Mouse (Mus musculus) liver (tissue): ENCODE data around the gene Chd4.
"Not testable (repeated sequence)": the region's sequence is repeated elsewhere in the genome, so short reads cannot be mapped to it uniquely, and the experiment has no call there.

ENCODE experiments used
- DNase-seq: peaks from one replicate; pipeline ENCODE4 v3.0.0-alpha.2; 2020; ENCODE audit warnings: mixed read lengths

The Chd4 gene

DNA sequence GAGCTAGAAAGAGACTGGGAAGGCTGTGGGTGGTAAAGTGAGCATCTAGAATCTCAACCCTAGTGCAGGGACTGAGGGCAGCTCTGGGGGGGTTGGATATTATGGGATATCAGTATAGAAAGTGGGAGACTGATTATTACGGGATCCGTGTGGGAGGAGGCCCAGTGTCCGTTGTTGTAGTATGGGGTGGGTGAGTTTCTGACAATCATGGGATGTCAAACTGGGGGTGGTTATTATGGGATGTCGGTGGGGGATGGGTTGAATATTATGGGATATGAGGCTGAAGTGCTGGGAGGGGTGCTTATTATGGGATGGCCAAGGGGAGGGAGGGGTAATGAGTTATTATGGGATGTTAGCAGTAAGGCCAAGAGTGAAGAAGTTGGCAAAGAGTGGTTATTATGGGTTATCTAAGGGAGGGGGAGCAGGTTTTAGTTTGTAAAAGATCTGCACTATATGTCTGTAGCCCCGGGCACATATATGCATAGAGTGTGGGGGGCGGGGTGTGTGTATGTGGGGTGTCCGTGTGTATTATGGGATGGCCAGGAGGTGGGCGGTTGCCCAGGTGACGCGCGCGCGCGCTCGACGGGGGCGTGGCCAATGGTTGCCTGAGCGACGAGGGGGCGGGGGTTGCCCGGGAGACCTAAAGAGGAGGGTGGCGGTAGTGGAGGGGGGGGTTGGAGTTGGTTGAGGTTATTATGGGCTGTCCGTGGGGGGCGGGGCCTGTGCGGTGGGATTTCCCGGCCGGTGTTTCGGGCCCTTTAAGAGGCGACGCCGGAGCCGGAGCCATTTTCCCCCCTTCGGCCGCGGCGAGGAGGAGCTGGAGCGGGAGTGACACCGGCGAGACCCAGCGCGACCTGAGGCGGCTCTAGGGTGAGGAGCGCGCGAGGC, at the start of gene Chd4:
TSS of gene Chd4 (plus strand) at position 591 of the 888 bp plus-strand sequence.
- peak; percentile 97 for DNase-seq

DNA sequence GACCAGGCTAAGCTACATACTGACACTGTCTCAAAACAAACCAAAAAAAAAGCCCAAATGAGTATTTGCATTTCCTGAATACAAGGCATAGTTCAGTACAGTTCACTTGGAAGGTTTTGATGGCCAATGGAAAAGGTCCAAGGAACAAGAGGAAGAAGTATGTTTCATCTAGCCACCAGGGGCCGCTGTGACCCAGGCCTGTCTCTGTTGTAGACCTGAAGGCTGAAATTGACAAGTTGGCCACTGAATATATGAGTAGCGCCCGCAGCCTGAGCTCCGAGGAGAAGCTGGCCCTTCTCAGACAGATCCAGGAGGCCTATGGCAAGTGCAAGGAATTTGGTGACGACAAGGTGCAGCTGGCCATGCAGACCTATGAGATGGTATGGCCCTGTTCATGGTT, 49.1 kb upstream of the Chd4 start:
- peak; percentile 82 for DNase-seq

DNA sequence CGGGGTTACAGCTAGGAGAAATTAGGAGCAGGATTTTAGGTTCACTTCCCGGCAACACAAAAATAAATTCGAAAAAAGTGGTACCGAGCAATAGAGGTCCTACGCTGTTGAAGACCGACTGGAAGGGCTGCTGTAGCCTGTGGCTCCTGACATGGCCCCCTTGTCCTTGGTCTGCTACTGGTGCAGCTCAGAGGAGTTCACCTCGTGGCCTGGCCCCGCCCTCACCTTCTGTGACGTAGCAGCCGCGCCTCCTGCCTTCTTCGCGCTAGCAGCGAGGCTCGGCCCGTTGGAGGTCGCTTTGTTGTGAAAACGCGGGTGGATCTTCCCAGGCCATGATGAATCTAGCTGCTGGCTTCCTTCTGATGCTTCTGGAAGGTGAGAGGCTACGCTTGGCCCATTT, 46.1 kb upstream of the Chd4 start, which contains the start of gene Acrbp:
TSS of gene Acrbp (plus strand) at position 12 of the 400 bp plus-strand sequence.
- DNase-seq, result peak; percentile 45

DNA sequence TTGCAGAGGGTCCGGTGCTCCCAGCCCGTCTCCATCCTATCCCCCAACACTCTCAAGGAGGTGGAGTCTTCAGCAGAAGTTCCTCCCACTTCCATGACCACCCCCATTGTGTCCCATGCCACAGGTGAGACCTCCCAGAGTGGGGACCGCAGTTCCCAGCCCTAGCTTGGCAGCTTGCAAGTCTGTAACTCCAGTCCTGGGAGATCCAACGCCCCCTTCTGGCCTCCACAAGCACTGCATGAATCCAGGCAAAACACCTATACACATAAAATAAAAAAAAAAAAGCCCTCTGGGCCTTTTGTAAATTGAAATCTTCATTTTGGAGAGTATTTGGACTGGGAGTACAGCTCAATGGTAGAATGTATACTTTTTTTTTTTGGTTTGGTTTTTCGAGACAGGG, 44.5 kb upstream of the Chd4 start:
- no peak for DNase-seq

DNA sequence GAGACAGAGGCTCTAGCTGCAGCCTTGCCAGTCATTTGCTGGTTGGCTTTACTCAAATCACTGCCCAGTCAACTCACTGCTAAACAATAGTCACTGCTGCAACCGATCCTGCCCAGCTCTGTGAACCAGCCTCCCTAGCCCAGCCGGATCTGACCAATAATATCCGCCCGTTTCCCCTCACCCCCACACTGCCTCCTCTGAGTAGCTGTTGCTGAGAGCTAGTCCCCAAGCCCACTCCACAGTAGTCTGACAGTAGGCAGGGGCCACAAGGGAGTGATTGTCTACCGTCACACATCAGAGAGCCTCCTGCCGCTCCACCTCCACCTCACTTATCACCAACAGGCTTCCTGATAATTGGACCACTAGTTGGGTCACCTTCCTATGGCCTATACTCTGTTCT, 34.3 kb upstream of the Chd4 start:
- no peak for DNase-seq

DNA sequence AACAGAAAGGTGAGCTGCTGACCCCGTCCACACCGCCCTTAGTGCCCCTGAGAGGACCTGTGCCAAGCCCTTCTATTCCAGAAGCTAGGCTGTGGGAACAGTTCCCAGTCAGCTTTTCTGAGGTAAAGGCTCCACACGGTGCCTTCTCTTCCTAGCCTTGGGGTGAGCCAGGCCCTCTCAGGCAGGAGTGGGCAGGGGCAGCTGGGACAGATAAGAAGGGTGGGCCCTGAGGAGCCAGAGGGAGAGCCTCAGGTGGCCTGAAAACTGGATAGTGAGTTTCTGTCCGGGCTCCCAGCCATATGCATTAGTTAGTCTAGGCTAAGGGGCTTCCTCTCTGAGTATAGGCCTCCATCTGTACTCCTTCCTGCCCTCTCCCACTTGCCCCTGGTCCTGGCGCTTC, 33.3 kb upstream of the Chd4 start:
- peak; percentile 47 for DNase-seq

DNA sequence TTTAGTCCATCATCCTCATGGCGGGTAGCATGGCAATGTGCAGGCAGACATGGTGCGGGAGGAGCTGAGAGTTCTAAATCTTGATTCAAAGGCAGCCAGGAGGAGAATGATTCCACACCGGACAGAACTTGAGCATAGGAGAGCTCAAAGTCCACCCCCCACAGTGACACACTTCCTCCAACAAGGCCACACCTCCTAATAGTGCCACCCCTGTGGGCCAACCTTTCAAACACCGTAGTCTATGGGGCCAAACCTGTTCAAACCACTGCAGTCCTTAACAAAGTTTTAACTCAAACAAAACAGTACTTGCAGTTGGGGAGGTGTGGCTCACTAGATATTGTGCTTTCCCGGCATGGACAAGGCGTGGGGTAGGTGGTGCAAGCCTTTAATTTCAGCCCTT, 31.9 kb upstream of the Chd4 start:
- no peak for DNase-seq

DNA sequence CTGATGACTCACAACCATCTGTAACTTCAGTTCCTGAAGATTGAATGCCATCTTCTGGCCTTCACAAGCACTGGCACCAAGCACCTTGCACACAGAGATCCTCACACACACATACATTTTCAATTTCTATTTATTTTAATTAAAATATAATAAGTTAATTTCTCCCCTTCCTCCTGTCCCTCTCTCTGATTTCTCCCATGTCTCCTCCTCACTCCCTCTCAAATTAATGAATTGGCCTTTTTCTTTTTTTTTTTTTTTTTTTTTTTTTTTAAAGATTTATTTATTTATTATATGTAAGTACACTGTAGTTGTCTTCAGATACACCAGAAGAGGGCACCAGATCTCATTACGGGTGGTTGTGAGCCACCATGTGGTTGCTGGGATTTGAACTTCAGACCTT, 30.6 kb upstream of the Chd4 start:
- DNase-seq, result not testable (repeated sequence)

DNA sequence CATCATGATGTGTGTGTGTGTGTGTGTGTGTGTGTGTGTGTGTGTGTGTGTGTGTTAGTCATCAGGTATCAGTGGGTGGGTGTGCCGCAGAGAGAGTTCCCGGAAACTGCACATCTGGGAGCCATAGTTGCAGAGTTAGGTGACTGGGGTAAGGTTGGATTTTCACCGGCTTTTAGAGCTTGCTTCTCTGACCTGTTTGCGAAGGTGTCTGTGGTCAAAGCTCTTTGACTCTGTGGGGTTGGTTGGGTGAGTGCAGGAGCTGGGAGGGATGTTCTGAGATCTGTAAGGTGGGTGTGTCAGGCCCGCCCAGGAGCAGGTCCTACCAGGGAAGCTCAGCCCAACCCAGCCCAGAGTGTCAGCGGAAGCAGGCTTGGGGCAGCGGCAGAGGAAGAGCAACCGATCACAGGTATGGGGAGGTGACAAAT, 28.2 kb upstream of the Chd4 start, which contains the start of gene Lpar5:
TSS of gene Lpar5 (plus strand) at position 350 of the 425 bp plus-strand sequence.
- DNase-seq, result peak; percentile 59

DNA sequence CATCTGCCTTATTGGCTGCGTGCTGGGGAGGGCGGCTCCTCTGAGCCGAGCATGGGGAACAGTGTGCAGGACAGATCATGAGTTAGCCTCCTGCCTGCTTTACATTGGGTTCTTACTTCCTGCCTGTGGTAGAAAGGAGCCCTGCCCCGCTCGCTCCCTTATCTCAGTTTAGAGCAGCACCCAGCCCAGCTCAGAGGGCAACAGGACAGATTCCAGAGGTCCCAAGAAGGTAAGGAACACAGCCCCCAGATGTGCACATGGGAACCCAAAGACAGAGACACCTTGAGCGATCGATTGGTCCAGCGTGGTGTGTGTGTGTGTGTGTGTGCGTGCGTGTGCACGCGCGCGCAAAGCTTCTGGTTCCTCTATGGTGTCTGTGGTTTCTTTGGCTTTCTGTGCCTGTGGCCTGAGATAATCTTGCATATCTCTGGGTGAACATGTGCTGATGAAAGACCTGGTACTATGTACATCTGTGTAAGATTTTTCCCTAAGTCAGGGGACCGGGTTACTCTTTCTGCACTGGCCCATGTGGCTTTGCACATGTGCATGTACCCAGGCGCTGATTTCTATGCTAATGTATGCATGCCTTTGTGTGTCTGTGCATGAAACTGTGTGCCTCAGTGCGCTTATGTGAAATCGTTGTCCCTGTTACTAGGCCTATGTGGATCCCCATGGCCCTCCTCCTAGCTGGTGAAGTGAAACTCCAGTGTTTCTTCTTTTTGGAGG, 24.4 kb upstream of the Chd4 start:
- peak; percentile 82 for DNase-seq

DNA sequence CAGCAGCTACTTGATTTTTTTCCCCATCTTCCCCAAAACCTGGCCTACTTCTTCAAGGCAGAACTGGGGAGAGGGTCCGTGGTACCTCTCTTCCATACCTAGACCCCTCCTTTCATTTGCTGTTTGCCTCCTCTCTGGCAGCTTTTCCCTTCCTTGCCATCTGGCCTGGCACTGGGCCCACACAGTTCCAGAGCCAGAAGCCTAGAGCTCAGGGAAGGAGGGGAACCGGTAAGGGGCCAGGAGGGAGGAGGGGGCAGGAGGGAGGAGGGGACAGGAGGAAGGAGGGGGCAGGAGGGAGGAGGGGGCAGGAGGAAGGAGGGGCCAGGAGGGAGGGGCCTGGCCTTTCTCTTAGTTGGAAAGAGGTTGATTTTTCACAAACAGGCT, 23.9 kb upstream of the Chd4 start:
- DNase-seq, result peak; percentile 53

DNA sequence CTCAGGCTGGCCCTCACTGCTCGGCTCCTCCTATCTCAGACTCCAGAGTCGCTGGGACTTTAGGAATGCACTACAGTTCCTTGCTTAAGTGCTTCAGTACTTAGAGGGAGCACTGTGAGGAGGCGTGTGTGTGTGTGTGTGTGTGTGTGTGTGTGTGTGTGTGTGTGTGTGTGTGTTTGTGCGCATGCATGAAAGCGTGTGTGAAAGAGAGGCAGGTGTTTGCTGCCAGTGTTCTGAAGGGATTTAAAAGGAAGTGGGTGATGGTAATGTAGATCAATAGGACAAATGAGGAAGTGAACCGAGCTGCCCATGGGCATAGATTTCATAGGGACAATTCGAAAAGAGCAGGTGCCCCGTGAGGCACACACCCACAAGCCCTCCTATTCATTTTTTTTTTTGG, 22.0 kb upstream of the Chd4 start:
- DNase-seq, result no peak

DNA sequence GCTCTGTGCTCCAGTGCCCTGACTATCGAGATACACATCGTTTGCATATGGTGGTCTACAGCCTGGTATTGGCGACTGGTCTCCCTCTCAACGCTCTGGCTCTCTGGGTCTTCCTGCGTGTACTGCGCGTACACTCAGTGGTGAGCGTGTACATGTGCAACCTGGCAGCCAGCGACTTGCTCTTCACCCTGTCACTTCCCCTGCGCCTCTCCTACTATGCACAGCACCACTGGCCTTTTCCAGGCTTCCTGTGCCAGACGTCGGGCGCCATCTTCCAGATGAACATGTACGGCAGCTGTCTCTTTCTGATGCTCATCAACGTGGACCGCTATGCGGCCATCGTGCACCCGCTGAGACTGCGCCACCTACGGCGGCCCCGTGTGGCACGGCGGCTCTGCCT, 14.4 kb upstream of the Chd4 start:
- DNase-seq, result no peak

DNA sequence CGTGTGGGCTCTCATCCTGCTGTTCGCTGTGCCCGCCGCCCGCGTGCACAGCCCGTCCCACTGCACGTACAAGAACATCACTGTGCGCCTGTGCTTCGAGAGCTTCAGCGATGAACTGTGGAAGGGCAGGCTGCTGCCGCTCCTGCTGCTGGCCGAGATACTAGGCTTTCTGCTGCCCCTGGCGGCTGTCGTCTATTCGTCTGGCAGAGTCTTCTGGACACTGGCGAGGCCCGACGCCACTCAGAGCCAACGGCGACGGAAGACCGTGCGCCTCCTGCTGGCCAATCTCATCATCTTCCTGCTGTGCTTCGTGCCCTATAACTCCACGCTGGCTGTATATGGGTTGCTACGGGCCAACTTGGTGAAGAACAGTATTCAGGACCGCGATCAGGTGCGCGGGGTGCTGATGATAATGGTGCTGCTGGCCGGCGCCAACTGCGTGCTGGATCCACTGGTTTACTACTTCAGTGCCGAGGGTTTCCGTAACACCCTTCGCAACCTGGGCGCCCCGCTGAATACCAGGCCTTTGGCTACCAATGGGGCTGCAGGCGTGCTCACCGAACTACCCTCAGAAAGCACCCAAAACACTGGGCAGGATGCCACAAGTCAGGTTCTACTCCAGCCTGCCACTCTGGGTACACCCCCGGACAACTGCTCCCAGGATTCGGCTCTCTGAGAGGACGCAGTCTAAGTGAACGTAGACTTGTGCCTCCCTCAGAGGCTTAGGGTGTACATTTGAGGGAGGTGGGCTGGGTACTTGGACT, 13.8 kb upstream of the Chd4 start:
- peak; percentile 91 for DNase-seq

DNA sequence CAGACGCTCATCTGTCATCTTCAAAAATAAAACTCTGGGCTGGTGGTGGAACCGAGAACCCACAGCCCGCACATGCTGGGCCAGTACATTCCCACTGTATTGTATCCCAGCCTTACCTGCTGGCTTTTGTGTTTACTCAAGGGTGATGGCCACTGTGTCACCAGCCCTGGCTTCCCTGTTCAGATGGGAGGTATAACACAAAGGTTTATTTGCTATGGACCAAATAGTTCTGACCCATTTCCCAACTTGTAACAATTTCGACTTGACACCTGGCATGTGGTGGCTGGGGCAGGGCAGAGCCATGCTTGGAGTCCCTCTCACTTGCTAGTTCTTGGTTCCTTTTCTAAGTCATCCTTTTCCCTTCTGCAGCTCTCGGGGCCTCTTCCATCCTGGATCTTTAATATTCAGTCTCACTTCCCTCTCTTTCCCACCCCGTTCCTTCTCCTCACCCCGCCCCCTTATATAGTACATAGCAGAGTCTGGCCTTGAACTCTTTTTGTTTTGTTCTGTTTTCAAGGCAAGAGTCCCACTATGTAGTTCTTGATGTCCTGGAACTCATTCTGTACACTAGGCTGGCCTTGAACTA, 12.9 kb upstream of the Chd4 start:
- no peak for DNase-seq

DNA sequence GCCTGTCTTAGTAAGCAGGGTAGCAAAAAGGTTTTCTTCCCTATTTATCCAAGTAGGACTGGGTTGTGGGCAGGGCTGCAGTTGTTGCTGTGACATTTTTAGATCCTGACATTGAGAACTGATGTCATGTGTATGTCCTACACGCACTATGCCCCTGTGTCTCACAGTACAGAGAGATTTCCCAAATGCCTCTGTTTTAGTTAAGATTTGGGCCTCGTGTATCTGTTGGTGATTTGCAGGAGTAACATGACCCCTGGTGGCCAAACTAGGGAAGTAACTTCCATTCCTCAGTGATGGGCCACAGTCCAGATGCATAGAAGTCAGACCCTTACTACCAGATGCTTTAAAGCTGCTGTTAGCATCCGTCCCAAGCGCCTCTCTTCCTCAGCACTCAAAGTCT, 11.4 kb upstream of the Chd4 start:
- peak; percentile 63 for DNase-seq

DNA sequence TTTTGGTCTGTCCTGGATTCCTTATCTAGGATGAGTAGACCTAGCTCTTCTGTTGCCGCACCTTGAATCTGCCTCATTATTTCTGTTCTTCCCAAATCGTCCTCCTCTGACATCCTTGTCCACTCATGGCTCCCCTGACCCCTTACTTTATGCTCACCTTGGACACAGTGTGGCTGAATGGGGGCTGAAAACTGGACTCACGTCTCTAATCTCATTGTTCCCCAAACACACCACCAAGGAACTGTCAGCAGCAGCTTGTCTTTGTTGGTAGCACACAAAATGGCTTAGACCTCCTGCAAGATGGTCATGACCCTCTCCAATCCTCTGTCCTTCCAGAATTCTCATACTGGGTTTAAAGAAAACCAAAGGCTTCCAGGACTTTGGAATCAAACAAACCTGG, 7.8 kb upstream of the Chd4 start:
- no peak for DNase-seq

DNA sequence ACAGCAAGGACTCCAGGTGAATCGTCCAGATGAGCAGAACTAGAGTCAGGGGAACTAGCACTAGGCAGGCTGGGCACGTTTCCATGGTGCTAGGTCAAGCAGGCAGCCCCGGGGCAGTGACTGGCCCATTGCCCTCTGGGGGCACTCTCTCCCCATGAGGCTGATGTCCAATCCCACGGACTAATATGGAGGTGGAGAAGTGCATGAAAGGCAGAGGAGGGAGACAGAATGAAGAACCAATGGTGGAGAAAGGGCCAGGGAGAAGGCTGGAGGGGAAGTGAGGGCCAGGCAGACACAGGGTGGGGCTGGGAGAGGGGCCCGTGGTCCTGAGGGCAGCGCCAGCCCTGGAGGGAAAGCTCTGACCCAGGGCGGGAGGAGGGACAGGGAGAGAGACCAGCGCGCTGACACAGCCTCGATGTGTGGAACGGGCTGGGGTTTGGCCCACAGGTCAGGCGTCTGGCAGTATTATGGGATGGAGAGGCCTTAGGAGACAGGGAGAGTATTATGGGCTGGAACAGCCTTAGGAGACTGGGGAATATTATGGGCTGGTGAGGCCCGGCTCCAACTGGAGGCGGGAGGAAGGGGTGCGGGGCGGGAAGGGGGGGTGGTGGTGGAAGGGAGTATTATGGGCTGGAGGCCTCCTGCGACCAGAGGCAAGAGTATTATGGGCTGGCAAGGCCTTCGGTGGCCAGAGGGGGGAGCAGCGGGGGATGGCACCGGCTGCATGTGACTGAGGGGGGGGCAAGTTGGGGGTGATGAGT, 7.0 kb upstream of the Chd4 start:
- peak; percentile 83 for DNase-seq

DNA sequence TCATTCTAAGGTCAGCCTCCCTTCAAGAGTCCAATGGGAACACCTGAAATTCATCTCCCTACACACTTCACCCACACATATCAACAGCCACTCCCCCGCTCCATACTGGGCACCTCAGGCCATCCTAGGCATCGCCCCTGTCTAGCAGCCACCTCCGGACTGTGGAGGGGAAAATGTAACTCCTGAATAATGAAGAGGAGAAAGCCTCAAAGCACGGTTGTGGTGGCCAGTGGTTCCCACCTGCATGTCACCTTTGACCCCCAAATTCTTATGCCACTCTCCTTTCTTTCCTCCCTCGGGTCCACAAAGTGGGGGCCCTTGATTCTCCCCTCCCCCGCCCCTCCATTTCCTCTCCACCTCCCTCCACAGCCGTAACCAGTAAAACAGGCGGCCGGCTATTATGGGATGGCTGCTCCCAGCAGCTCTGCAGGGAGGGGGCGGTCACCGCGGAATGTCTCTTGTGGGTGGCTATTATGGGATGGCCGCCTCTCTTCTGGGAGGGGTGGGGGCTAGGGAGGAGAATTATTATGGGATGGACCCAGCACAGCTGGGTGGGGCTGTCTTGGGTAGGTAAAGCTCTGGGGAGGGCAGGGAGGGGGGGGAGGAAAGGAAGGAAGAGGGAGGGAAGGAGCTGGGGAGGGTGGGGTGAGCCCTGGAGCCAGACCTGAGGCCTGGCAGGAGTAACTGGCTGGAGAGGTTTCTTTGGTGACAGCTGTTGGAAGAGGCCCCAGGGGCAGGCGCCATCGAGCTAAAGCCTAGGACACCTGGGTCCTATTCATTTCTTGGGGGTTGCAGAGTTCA, 6.1 kb upstream of the Chd4 start:
- peak; percentile 89 for DNase-seq

DNA sequence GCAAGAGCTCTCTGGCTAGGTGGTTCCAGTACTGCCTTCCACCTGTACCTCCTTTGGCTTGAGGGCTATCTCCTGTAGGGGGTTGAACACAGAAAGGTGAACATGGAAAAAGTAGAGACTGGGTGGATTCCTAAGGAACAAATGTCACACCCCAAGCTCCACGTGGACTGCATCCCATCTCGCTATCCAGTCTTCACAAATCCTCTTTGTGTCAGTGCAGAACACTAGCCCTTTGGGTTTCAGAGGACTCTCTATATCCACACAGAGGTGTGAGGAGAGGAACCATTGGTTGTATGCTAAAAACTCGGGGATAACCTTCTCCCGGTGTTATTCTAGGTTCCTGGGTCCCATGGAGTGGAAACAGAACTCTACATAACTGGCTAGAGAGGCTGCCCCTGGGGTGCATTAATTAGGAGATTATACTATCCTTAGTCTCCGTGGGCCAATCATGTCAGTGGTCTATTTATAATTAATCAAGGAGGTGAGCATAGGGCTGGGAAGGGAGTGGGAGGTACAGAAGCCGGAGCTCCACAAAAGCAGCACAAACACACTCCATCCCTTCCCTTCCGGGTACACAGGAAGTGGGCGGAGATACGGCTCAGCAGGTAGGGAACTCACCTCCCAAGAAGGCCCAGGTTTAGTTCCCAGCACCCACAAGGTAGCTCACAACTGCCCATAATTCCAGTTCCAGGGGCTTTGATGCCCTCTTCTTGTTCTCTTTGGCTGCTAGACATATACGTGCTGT, 5.3 kb upstream of the Chd4 start:
- DNase-seq, result no peak
